Mouse (Mus musculus): Measurements from ENCODE around the gene Adarb2. TPM values are rescaled to one million over a fixed set of nuclear protein-coding genes. Genes with fewer than 3 reads are reported as not detected.

Adarb2 gene
- polyA plus RNA-seq, 1 experiment from 2014 or later = 6.9 TPM

DNA sequence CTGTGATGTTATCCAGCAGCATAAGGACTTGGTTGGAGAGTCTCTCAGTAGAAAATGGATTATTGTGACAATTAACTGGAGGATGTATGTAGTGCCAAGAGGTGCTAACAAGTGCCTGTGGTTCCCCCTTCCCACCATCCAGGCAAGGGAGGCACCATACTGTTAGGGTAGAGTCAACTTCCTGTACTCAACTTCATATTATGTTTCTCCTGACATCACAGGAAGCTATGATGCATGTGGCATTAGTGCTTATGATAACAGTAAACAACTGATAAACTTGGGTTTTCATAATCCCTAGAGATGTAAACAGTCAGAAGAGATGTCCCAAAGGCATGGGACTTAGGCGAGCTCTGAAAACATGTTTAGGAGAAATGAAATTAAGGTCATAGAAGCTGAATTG lies 414.0 kb downstream of the Adarb2 start:
- ATAC-seq = no peak
- WGBS = 90% methylated on average over 1 of the region's 1 CpGs

GRCm38 (mm10) chr13:8622263-8622662 lies 419.6 kb downstream of the Adarb2 start:
- 78% methylated on average over 2 of the region's 2 CpGs for WGBS
- Histone ChIP-seq H3K4me2 (ENCODE audit: low read length) (no peak overlapping the region), H3K36me3 (ENCODE audit: control insufficient read depth, insufficient read depth, low read length) (no peaks in the 10 kb centered on the region), H3K9ac (ENCODE audit: low read length) (no peak overlapping the region), H3K27ac (ENCODE audit: low read depth, low read length) (no peak overlapping the region), H3K4me3 (ENCODE audit: low read depth, low read length) (no peak overlapping the region), H3K4me1 (ENCODE audit: control insufficient read depth, insufficient read depth, low read length) (no peaks in the 10 kb centered on the region), H3K9me3 (replicated peaks; ENCODE audit: control insufficient read depth, low read length) (no peaks in the 10 kb centered on the region), H3K27me3 (replicated peaks; ENCODE audit: control insufficient read depth, insufficient read depth, low read length) (no peaks in the 10 kb centered on the region)
- no peak for ATAC-seq
- DNase-seq (ENCODE audit: low spot score) = peak; percentile 23

More for the DNA sequence above, 414.0 kb downstream of the Adarb2 start:
- DNase-seq (ENCODE audit: low spot score) = no peak
- no peak overlapping the region for H3K4me3 ChIP-seq (ENCODE audit: low read depth, low read length)
- H3K4me2 ChIP-seq (ENCODE audit: low read length) = no peak overlapping the region
- H3K9ac ChIP-seq (ENCODE audit: low read length) = no peak overlapping the region
- H3K36me3 ChIP-seq (ENCODE audit: control insufficient read depth, insufficient read depth, low read length) = no peaks in the 10 kb centered on the region
- H3K9me3 ChIP-seq (replicated peaks; ENCODE audit: control insufficient read depth, low read length) = no peaks in the 10 kb centered on the region
- H3K27me3 ChIP-seq (replicated peaks; ENCODE audit: control insufficient read depth, insufficient read depth, low read length) = no peaks in the 10 kb centered on the region
- H3K27ac ChIP-seq (ENCODE audit: low read depth, low read length) = no peak overlapping the region
- H3K4me1 ChIP-seq (ENCODE audit: control insufficient read depth, insufficient read depth, low read length) = no peaks in the 10 kb centered on the region

GRCm38 (mm10) chr13:8629565-8629964 lies 426.9 kb downstream of the Adarb2 start:
- Histone ChIP-seq H3K4me3 (ENCODE audit: low read depth, low read length) (no peak overlapping the region), H3K9ac (ENCODE audit: low read length) (no peak overlapping the region), H3K4me2 (ENCODE audit: low read length) (no peak overlapping the region), H3K36me3 (ENCODE audit: control insufficient read depth, insufficient read depth, low read length) (no peaks in the 10 kb centered on the region), H3K4me1 (ENCODE audit: control insufficient read depth, insufficient read depth, low read length) (no peaks in the 10 kb centered on the region), H3K9me3 (replicated peaks; ENCODE audit: control insufficient read depth, low read length) (no peaks in the 10 kb centered on the region), H3K27me3 (replicated peaks; ENCODE audit: control insufficient read depth, insufficient read depth, low read length) (no peaks in the 10 kb centered on the region), H3K27ac (ENCODE audit: low read depth, low read length) (no peak overlapping the region)
- ATAC-seq = no peak
- WGBS = 85% methylated on average over 6 of the region's 6 CpGs
- DNase-seq (ENCODE audit: low spot score) = no peak

DNA sequence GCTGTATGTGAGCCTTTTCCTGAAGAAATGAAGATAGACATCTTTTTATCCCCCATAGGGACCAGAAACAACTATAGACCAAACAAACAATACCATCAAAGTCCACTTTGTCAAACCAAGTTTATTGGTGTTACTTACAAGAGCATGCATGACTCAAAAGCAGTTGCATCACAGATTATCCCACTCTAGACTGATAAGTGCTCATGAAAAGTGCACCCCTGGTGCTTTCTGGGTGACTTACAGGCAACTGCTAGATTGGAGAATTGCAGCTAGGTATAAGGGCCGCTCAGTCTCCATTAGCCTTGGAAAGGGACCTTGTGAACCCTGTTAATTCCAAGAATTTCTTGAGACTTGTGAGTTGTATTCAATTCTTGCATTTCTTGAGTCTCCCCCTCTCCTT lies 429.0 kb downstream of the Adarb2 start:
- H3K27me3 ChIP-seq (replicated peaks; ENCODE audit: control insufficient read depth, insufficient read depth, low read length) = no peaks in the 10 kb centered on the region
- no peaks in the 10 kb centered on the region for H3K36me3 ChIP-seq (ENCODE audit: control insufficient read depth, insufficient read depth, low read length)
- no peaks in the 10 kb centered on the region for H3K9me3 ChIP-seq (replicated peaks; ENCODE audit: control insufficient read depth, low read length)
- no peak overlapping the region for H3K27ac ChIP-seq (ENCODE audit: low read depth, low read length)
- no peak overlapping the region for H3K4me2 ChIP-seq (ENCODE audit: low read length)
- H3K9ac ChIP-seq (ENCODE audit: low read length) = no peak overlapping the region
- DNase-seq (ENCODE audit: low spot score) (no peak), ATAC-seq (no peak)
- 89% methylated on average over 1 of the region's 1 CpGs for WGBS
- H3K4me3 ChIP-seq (ENCODE audit: low read depth, low read length) = no peak overlapping the region
- no peaks in the 10 kb centered on the region for H3K4me1 ChIP-seq (ENCODE audit: control insufficient read depth, insufficient read depth, low read length)

DNA sequence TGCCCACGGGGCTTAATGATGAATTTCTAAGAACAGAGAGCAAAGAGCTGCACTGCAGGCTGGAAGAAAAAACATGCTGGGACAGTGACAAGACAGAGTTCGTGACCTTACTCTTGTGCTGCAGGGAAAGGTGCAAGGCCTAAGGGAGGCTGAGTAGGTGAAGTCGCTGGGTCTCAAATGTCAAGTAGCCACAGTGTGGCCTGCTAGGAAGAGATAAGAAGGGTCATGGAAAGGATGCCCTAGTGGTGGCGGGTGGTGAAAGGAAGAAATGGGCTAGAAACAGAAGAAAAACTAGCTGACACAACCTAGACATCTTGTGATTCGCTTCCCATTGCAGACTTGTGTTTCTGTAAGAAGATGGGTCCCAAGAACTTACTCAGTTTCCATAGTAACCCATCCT lies 429.4 kb downstream of the Adarb2 start:
- H3K4me3 ChIP-seq (ENCODE audit: low read depth, low read length) = no peak overlapping the region
- H3K4me2 ChIP-seq (ENCODE audit: low read length) = no peak overlapping the region
- H3K36me3 ChIP-seq (ENCODE audit: control insufficient read depth, insufficient read depth, low read length) = no peaks in the 10 kb centered on the region
- no peaks in the 10 kb centered on the region for H3K9me3 ChIP-seq (replicated peaks; ENCODE audit: control insufficient read depth, low read length)
- ATAC-seq (no peak), DNase-seq (ENCODE audit: low spot score) (no peak)
- H3K9ac ChIP-seq (ENCODE audit: low read length) = no peak overlapping the region
- H3K4me1 ChIP-seq (ENCODE audit: control insufficient read depth, insufficient read depth, low read length) = no peaks in the 10 kb centered on the region
- no peak overlapping the region for H3K27ac ChIP-seq (ENCODE audit: low read depth, low read length)
- 80% methylated on average over 5 of the region's 5 CpGs for WGBS
- H3K27me3 ChIP-seq (replicated peaks; ENCODE audit: control insufficient read depth, insufficient read depth, low read length) = no peaks in the 10 kb centered on the region

DNA sequence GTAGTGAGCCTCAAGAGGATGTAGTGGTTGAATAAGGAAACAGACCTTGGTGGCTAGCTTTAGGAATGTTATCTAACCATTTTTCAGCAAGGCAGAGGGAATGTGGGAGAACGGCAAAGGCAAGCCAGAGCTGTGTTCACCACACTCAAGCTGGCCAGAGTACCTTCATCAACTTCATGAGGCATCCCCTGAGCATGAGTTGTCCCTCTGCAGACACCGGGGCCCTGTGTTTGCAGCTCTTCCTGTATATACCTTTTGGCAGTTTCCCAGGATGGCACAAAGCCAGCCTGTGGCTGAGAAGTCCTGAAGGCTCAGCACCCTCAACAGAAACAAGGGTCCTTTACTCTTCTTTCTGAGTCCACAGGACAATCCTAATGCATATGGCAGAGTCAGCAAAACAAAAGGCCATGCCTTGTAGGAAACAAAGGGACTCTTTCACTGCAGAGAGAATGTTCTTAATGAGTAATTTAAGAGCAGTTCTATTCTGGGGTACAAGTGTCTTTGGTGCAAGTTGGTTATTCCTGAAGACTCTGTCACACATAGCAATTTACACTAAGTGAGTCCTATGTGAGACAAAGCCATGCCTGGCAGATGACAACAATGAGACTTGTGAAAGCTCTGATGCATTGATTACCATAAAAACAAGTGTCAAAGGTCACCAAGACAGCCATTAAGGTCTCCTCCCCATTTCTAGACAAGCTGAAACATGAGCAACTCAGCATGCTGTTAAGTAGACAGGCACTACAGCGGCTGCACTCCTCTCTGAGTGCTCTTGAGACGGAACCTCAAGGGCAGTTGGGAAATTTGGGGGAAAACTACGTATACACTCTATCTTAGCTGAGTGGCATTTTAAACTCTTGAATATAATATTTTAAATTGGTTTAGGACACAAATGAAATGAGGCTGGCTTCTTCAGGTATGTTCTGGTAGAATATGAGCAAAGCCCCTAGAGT lies 431.0 kb downstream of the Adarb2 start:
- H3K27ac ChIP-seq (ENCODE audit: low read depth, low read length) = no peak overlapping the region
- H3K4me1 ChIP-seq (ENCODE audit: control insufficient read depth, insufficient read depth, low read length) = no peaks in the 10 kb centered on the region
- no peak overlapping the region for H3K9ac ChIP-seq (ENCODE audit: low read length)
- ATAC-seq (no peak), DNase-seq (ENCODE audit: low spot score) (no peak)
- no peaks in the 10 kb centered on the region for H3K27me3 ChIP-seq (replicated peaks; ENCODE audit: control insufficient read depth, insufficient read depth, low read length)
- 67% methylated on average over 5 of the region's 5 CpGs for WGBS
- H3K36me3 ChIP-seq (ENCODE audit: control insufficient read depth, insufficient read depth, low read length) = no peaks in the 10 kb centered on the region
- H3K4me2 ChIP-seq (ENCODE audit: low read length) = no peak overlapping the region
- H3K9me3 ChIP-seq (replicated peaks; ENCODE audit: control insufficient read depth, low read length) = no peaks in the 10 kb centered on the region
- no peak overlapping the region for H3K4me3 ChIP-seq (ENCODE audit: low read depth, low read length)

DNA sequence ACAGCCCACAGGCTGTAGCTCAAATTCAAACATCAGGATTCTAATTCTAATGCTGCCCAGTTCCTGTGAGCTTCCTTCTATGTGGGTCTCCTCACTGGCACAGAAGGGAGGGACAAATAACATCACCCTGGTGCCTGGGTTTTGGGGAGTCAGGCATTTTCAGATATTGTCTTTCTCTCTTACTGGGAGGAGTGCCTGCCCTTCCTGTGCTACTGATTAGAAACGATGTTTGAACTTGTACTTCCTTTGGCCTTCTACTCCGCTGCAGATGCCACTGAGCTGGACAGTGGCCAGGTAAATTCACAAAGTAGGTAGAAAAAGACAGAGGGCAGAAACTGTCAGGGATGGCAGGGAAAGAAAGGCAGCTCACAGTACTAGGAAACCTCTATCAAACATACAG lies 439.4 kb downstream of the Adarb2 start:
- H3K36me3 ChIP-seq (ENCODE audit: control insufficient read depth, insufficient read depth, low read length) = no peaks in the 10 kb centered on the region
- H3K4me1 ChIP-seq (ENCODE audit: control insufficient read depth, insufficient read depth, low read length) = no peaks in the 10 kb centered on the region
- DNase-seq (ENCODE audit: low spot score) (no peak), ATAC-seq (no peak)
- H3K27me3 ChIP-seq (replicated peaks; ENCODE audit: control insufficient read depth, insufficient read depth, low read length) = no peaks in the 10 kb centered on the region
- H3K4me2 ChIP-seq (ENCODE audit: low read length) = no peak overlapping the region
- 80% methylated on average over 2 of the region's 2 CpGs for WGBS
- H3K9ac ChIP-seq (ENCODE audit: low read length) = no peak overlapping the region
- H3K9me3 ChIP-seq (replicated peaks; ENCODE audit: control insufficient read depth, low read length) = no peaks in the 10 kb centered on the region
- H3K27ac ChIP-seq (ENCODE audit: low read depth, low read length) = no peak overlapping the region
- no peak overlapping the region for H3K4me3 ChIP-seq (ENCODE audit: low read depth, low read length)

DNA sequence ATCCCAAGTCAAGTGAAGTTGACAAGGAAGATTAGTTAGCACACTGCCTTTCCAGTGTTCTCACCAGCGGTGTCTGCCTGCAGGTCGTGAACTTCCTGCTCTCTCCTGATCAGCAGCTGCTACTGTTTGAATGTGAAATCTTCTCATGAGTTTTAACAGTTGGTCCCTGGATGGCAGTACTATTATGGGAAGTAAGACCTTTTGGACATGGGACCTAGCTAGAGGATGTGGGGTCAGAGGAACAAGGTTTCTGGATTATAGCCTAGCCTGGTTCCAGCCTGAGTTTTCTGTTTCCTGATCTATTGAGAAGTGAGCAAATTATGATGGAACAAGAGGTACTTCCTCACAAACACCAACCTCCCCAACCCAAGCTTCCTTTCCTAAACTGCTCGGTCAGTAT lies 441.3 kb downstream of the Adarb2 start:
- WGBS = 89% methylated on average over 3 of the region's 3 CpGs
- no peaks in the 10 kb centered on the region for H3K9me3 ChIP-seq (replicated peaks; ENCODE audit: control insufficient read depth, low read length)
- DNase-seq (ENCODE audit: low spot score) = no peak
- H3K4me3 ChIP-seq (ENCODE audit: low read depth, low read length) = no peak overlapping the region
- no peaks in the 10 kb centered on the region for H3K4me1 ChIP-seq (ENCODE audit: control insufficient read depth, insufficient read depth, low read length)
- H3K27me3 ChIP-seq (replicated peaks; ENCODE audit: control insufficient read depth, insufficient read depth, low read length) = no peaks in the 10 kb centered on the region
- no peak overlapping the region for H3K4me2 ChIP-seq (ENCODE audit: low read length)
- no peak for ATAC-seq
- no peaks in the 10 kb centered on the region for H3K36me3 ChIP-seq (ENCODE audit: control insufficient read depth, insufficient read depth, low read length)
- H3K9ac ChIP-seq (ENCODE audit: low read length) = no peak overlapping the region
- no peak overlapping the region for H3K27ac ChIP-seq (ENCODE audit: low read depth, low read length)
